Mouse (Mus musculus): ENCODE data around the gene Rarres2.

GRCm38 (mm10) chr6:48530862-48531261 lies 41.7 kb downstream of the Rarres2 start:
- TF ChIP-seq TAL1 (IDR thresholded peaks at IDR 0.05; ENCODE audit: low read length) (no peak), GATA1 (IDR thresholded peaks at IDR 0.05; ENCODE audit: low read length) (no peak)
